Mouse (Mus musculus): ENCODE results near the gene Onecut3. TPM values are rescaled to one million over a fixed set of nuclear protein-coding genes. Genes with fewer than 3 reads are reported as not detected.

Onecut3 gene
- polyA plus RNA-seq, 1 experiment from 2014 or later = 1.4 TPM

- DNase-seq (ENCODE audit: low spot score) = peak; percentile 92
- WGBS = 1% methylated on average over 58 of the region's 58 CpGs
- H3K27ac ChIP-seq (replicated peaks) = peak overlapping the region; percentile 91
- no peaks in the 10 kb centered on the region for H3K36me3 ChIP-seq
- peaks cover 70% of the 10 kb centered on the region for H3K27me3 ChIP-seq (ENCODE audit: low read depth, poor library complexity, severe bottlenecking)
- H3K9me3 ChIP-seq (replicated peaks) = no peaks in the 10 kb centered on the region
- peak overlapping the region; percentile 68 for H3K4me3 ChIP-seq
- H3K4me1 ChIP-seq = peaks cover 37% of the 10 kb centered on the region
These were observed 19.2 kb upstream of the Onecut3 start for GRCm38 (mm10) chr10:80475290-80475959.

- H3K27ac ChIP-seq (replicated peaks) = no peak overlapping the region
These were observed 16.1 kb upstream of the Onecut3 start for GRCm38 (mm10) chr10:80478531-80478930.

GRCm38 (mm10) chr10:80481002-80481401 is 13.6 kb upstream of the Onecut3 start:
- no peak for DNase-seq (ENCODE audit: low spot score)
- whole genome bisulfite sequencing = 21% methylated on average over 5 of the region's 5 CpGs
- no peak overlapping the region for H3K27ac ChIP-seq (replicated peaks)
- H3K27me3 ChIP-seq (ENCODE audit: low read depth, poor library complexity, severe bottlenecking) = peaks cover 80% of the 10 kb centered on the region
- peaks cover 23% of the 10 kb centered on the region for H3K4me1 ChIP-seq
- no peaks in the 10 kb centered on the region for H3K36me3 ChIP-seq
- no peak overlapping the region for H3K4me3 ChIP-seq
- no peaks in the 10 kb centered on the region for H3K9me3 ChIP-seq (replicated peaks)

More at GRCm38 (mm10) chr10:80478531-80478930, 16.1 kb upstream of the Onecut3 start:
- Histone ChIP-seq H3K36me3 (no peaks in the 10 kb centered on the region), H3K27me3 (ENCODE audit: low read depth, poor library complexity, severe bottlenecking) (peaks cover 69% of the 10 kb centered on the region), H3K9me3 (replicated peaks) (no peaks in the 10 kb centered on the region), H3K4me1 (peaks cover 34% of the 10 kb centered on the region), H3K4me3 (no peak overlapping the region)
- WGBS = 83% methylated on average over 5 of the region's 5 CpGs
- no peak for DNase-seq (ENCODE audit: low spot score)

- no peaks in the 10 kb centered on the region for H3K9me3 ChIP-seq (replicated peaks)
- no peaks in the 10 kb centered on the region for H3K36me3 ChIP-seq
- whole genome bisulfite sequencing = 81% methylated on average over 7 of the region's 7 CpGs
- DNase-seq (ENCODE audit: low spot score) = no peak
- H3K4me3 ChIP-seq = no peak overlapping the region
- H3K4me1 ChIP-seq = peaks cover 15% of the 10 kb centered on the region
- H3K27ac ChIP-seq (replicated peaks) = no peak overlapping the region
- H3K27me3 ChIP-seq (ENCODE audit: low read depth, poor library complexity, severe bottlenecking) = peaks cover 98% of the 10 kb centered on the region
These were observed 7.7 kb upstream of the Onecut3 start for GRCm38 (mm10) chr10:80486862-80487379.

DNA sequence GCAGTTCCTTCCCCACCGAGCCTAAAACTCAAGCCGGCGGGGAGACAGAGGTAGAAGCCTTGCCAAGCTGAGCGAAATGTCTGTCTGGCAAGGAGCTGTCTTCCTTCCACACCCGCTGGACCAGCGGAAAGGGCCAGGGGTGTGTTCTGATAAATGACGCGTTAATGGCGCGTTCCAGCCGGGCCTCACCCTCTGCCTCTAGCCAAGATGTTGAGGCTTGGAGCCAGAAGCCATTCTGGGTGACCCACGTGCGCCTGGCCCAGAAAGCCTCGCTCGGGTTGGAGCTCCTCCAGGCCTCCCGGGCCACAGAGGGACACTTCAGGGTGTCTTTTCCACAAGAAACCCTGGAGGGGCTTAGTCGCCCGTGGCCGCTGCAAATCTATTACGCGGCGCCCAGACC is 4.6 kb upstream of the Onecut3 start:
- H3K27ac ChIP-seq (replicated peaks) = no peak overlapping the region
- H3K9me3 ChIP-seq (replicated peaks) = no peaks in the 10 kb centered on the region
- no peak overlapping the region for H3K4me3 ChIP-seq
- peak; percentile 28 for DNase-seq (ENCODE audit: low spot score)
- WGBS = under 1% methylated on average over 22 of the region's 22 CpGs
- no peaks in the 10 kb centered on the region for H3K36me3 ChIP-seq
- H3K4me1 ChIP-seq = peaks cover 14% of the 10 kb centered on the region
- peaks cover 99% of the 10 kb centered on the region for H3K27me3 ChIP-seq (ENCODE audit: low read depth, poor library complexity, severe bottlenecking)

GRCm38 (mm10) chr10:80495901-80496300 is 1.3 kb downstream of the Onecut3 start:
- under 1% methylated on average over 33 of the region's 35 CpGs for WGBS
- Histone ChIP-seq H3K36me3 (no peaks in the 10 kb centered on the region), H3K4me1 (peaks cover 51% of the 10 kb centered on the region), H3K4me3 (peak overlapping the region; percentile 55), H3K27ac (replicated peaks) (peak overlapping the region; percentile 69), H3K9me3 (replicated peaks) (no peaks in the 10 kb centered on the region), H3K27me3 (ENCODE audit: low read depth, poor library complexity, severe bottlenecking) (peaks cover 100% of the 10 kb centered on the region)
- peak; percentile 50 for DNase-seq (ENCODE audit: low spot score)

- no peaks in the 10 kb centered on the region for H3K9me3 ChIP-seq (replicated peaks)
- peak; percentile 49 for DNase-seq (ENCODE audit: low spot score)
- no peaks in the 10 kb centered on the region for H3K36me3 ChIP-seq
- WGBS = under 1% methylated on average over 20 of the region's 20 CpGs
- peaks cover 100% of the 10 kb centered on the region for H3K27me3 ChIP-seq (ENCODE audit: low read depth, poor library complexity, severe bottlenecking)
- peak overlapping the region; percentile 69; the same call in 1 of the 2 replicates for H3K27ac ChIP-seq (replicated peaks)
- H3K4me1 ChIP-seq = peaks cover 49% of the 10 kb centered on the region
- peak overlapping the region; percentile 55 for H3K4me3 ChIP-seq
These were observed 1.8 kb downstream of the Onecut3 start for GRCm38 (mm10) chr10:80496421-80496820.

GRCm38 (mm10) chr10:80502291-80502690 is 7.7 kb downstream of the Onecut3 start:
- WGBS = 1% methylated on average over 7 of the region's 7 CpGs
- Histone ChIP-seq H3K27me3 (ENCODE audit: low read depth, poor library complexity, severe bottlenecking) (peaks cover 100% of the 10 kb centered on the region), H3K36me3 (no peaks in the 10 kb centered on the region), H3K9me3 (replicated peaks) (no peaks in the 10 kb centered on the region), H3K4me1 (peaks cover 47% of the 10 kb centered on the region), H3K4me3 (peak overlapping the region; percentile 27; the same call in 1 of the 2 replicates), H3K27ac (replicated peaks) (no peak overlapping the region)
- DNase-seq (ENCODE audit: low spot score) = no peak

DNA sequence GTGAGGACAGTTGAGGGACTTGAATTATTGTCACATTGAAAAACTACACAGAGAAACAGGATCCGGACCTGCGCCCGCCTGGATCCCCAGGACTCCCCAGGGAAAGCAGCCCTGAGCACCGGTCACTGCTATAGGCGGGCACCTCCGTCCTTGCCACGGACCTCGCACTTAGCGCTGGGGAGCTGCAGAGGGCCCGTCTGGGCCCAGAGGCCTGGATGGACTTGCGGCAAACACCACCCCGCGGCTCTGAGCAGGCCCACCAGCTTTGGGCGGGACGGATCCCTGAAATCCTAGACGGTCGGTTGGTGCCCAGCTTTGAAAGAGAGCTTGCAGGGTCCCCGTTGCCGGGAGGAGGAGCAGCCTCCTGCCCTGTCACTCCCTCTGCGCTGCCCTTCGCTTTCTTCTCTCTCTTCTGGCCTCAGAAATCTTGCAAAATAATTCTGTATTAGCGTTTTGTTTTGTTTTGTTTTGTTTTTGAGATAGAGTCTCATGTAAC is 8.2 kb downstream of the Onecut3 start:
- Histone ChIP-seq H3K27ac (replicated peaks) (no peak overlapping the region), H3K9me3 (replicated peaks) (no peaks in the 10 kb centered on the region), H3K4me3 (peak overlapping the region; percentile 27; the same call in 1 of the 2 replicates), H3K4me1 (peaks cover 41% of the 10 kb centered on the region), H3K27me3 (ENCODE audit: low read depth, poor library complexity, severe bottlenecking) (peaks cover 100% of the 10 kb centered on the region), H3K36me3 (no peaks in the 10 kb centered on the region)
- WGBS = under 1% methylated on average over 22 of the region's 22 CpGs
- DNase-seq (ENCODE audit: low spot score) = peak; percentile 42

DNA sequence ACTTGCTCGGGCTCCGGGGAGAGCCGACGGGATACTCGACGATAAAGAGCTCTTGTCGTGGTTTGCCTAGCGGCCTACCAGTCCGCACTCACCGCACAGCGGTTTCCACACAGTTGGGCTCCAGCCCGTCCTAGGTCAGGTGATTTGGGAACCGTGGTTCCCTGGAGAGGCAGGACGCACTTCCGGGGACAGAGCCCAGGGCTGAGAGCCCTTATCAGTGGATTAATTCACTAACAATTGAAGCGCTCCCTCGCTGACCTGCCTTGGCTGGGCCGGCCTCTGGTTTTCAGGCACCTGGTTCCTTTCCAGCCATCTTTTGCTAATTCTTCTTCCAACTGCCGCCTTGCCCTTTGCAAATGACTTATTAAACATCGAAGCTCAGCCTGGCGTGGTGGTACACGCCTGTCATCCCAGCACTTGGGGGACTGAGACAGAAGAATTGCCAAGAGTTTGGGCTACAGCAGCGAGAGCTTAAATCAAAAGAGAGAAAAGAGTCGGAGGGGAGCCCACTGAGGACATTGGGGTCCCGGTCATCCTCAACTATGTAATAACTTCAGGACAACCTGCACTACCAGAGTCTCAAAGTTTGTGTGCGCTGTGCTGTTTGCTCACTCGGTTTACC is 9.1 kb downstream of the Onecut3 start:
- Histone ChIP-seq H3K27me3 (ENCODE audit: low read depth, poor library complexity, severe bottlenecking) (peaks cover 98% of the 10 kb centered on the region), H3K9me3 (replicated peaks) (no peaks in the 10 kb centered on the region), H3K4me1 (peaks cover 36% of the 10 kb centered on the region), H3K4me3 (peak overlapping the region; percentile 5; the same call in 1 of the 2 replicates), H3K36me3 (no peaks in the 10 kb centered on the region), H3K27ac (replicated peaks) (no peak overlapping the region)
- peak; percentile 42 for DNase-seq (ENCODE audit: low spot score)
- 1% methylated on average over 27 of the region's 27 CpGs for WGBS

- 2% methylated on average over 9 of the region's 9 CpGs for WGBS
- Histone ChIP-seq H3K27me3 (ENCODE audit: low read depth, poor library complexity, severe bottlenecking) (peaks cover 97% of the 10 kb centered on the region), H3K36me3 (no peaks in the 10 kb centered on the region), H3K4me3 (0 out of 2 replicates have a peak overlapping the region, but pooled peaks have one; percentile 11), H3K9me3 (replicated peaks) (no peaks in the 10 kb centered on the region), H3K27ac (replicated peaks) (no peak overlapping the region), H3K4me1 (peaks cover 37% of the 10 kb centered on the region)
- no peak for DNase-seq (ENCODE audit: low spot score)
These were observed 10.1 kb downstream of the Onecut3 start for GRCm38 (mm10) chr10:80504724-80505123.

DNA sequence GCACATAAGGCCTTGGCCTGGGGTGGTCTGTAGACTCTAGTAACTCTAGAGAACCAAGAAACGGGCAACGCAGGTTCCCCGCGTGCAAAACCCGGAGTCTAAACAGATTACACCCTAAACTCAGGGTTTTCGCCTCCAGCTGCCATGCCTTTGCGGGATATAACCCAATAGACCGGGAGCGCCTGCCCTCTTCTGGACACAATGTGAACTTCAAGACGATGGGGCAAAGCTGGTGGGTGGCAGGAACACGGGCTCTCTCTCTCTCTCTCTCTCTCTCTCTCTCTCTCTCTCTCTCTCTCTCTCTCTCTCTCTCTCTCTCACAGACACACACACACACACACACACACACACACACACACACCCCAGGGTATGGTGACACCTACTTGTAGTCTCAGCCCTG is 11.6 kb downstream of the Onecut3 start:
- Histone ChIP-seq H3K27ac (replicated peaks) (no peak overlapping the region), H3K4me3 (no peak overlapping the region), H3K27me3 (ENCODE audit: low read depth, poor library complexity, severe bottlenecking) (peaks cover 96% of the 10 kb centered on the region), H3K9me3 (replicated peaks) (no peaks in the 10 kb centered on the region), H3K4me1 (peaks cover 42% of the 10 kb centered on the region), H3K36me3 (no peaks in the 10 kb centered on the region)
- WGBS = 3% methylated on average over 11 of the region's 11 CpGs
- DNase-seq (ENCODE audit: low spot score) = peak; percentile 79

All from midbrain, embryonic 10.5 days (tissue).